Mouse (Mus musculus) embryonic facial prominence, embryonic 14.5 days (tissue): ENCODE results near the gene Olfr643. TPM values are rescaled to one million over a fixed set of nuclear protein-coding genes. Genes with fewer than 3 reads are reported as not detected.

Experiments used
- ATAC-seq: fragments of 200-750 bp; cut with Nextera tagmentation; 2 replicates; pipeline ENCODE4 v1.8.0; 2017; ENCODE audit warnings: low read depth, moderate number of reproducible peaks, moderate TSS enrichment
- DNase-seq: peaks from one replicate; pipeline ENCODE4 v3.0.0-alpha.2; 2015; ENCODE audit warnings: low spot score
- H3K27ac ChIP-seq: fragments of 300-500 bp; sonication (generic); replicated peaks from 2 replicates; pipeline ENCODE4 v1.5.1; 2014; ENCODE audit warnings: low read depth, mild to moderate bottlenecking, low read length, moderate library complexity
- H3K27me3 ChIP-seq: fragments of 300-500 bp; sonication (generic); replicated peaks from 2 replicates; pipeline ENCODE4 v1.6.1; 2014; ENCODE audit warnings: low read length; ENCODE audit not compliant: control insufficient read depth, insufficient read depth
- H3K36me3 ChIP-seq: fragments of 300-500 bp; sonication (generic); 2 replicates; pipeline ENCODE4 v1.6.1; 2014; ENCODE audit warnings: low read length, mixed read lengths; ENCODE audit not compliant: control insufficient read depth, insufficient read depth
- H3K4me1 ChIP-seq: fragments of 300-500 bp; sonication (generic); 2 replicates; pipeline ENCODE4 v1.6.1; 2014; ENCODE audit warnings: antibody characterized with exemption, low read length; ENCODE audit not compliant: control insufficient read depth, insufficient read depth
- H3K4me2 ChIP-seq: fragments of 300-500 bp; sonication (generic); 2 replicates; pipeline ENCODE4 v1.6.1; 2014; ENCODE audit warnings: low read depth, mild to moderate bottlenecking, low read length, moderate library complexity, mixed read lengths
- H3K4me3 ChIP-seq: fragments of 300-500 bp; sonication (generic); 2 replicates; pipeline ENCODE4 v1.5.1; 2014; ENCODE audit warnings: low read depth, mild to moderate bottlenecking, low read length
- H3K9ac ChIP-seq: fragments of 300-500 bp; sonication (generic); 2 replicates; pipeline ENCODE4 v1.6.1; 2014; ENCODE audit warnings: low read depth, mild to moderate bottlenecking, low read length, moderate library complexity, mixed read lengths
- H3K9me3 ChIP-seq: fragments of 300-500 bp; sonication (generic); 2 replicates; pipeline ENCODE4 v1.6.1; 2016; ENCODE audit warnings: low read length; ENCODE audit not compliant: control insufficient read depth
- WGBS: fragments of 180-500 bp; shearing (Covaris S2); extraction: QIAGEN DNeasy Blood & Tissue Kit; methylation state at CpG from one replicate; pipeline ENCODE4 v1.1.7; 2014; 5-methylcytosine and 5-hydroxymethylcytosine counted together
- polyA plus RNA-seq: library from polyadenylated mRNA; unstranded; fragments of >200 nt; fragmentation: Nextera tagmentation; extraction: Ambion mirVana; gene quantifications from 2 replicates; pipeline ENCODE4 v1.2.1, GENCODE M21; 2014

Gene Olfr643
- polyA plus RNA-seq, 1 experiment from 2014 or later: not detected

DNA sequence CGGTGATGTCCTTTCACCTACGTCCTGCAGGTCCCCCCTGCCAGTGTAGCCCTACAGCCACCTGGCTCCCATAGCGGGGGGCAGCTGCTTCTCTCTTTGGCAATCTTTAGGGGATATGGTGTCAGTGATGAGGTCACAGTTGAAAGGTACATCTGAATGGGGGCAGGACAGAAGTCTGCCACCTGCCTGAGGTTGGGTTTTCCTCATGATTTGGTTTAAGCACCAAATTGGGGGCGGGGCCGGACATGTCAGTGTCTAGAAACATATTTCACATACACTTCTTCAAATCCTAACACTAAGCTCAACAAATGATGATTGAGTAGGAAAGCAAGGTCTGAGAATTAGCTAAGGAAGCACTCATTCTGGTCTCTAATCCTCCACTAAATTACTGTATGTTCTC, 7.5 kb downstream of the Olfr643 start, which contains the start of gene Ubqln5:
Gene Ubqln5, minus strand, starts transcription at position 101 of the 400 bp plus-strand sequence.
- Histone ChIP-seq H3K9ac (no peak within 1 kb of the TSS), H3K27me3 (no peaks in the 10 kb centered on the region), H3K4me1 (no peaks in the 10 kb centered on the region), H3K9me3 (no peaks in the 10 kb centered on the region), H3K36me3 (no peaks in the 10 kb centered on the region), H3K4me2 (no peak within 1 kb of the TSS), H3K4me3 (no peak within 1 kb of the TSS), H3K27ac (no peak within 1 kb of the TSS)
- ATAC-seq (no peak), DNase-seq (no peak)
- 91% methylated on average over 5 of the region's 5 CpGs for WGBS

DNA sequence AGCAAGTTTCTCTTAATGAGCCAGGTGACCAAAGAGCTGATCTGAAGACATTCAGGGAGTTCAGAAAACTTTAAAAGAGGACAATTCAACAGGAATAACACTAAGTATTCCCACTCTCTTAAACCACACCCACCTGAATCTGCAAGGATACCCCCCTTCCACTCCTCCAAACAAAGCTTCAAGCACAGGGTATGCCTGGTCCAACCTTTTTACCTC, 32.5 kb downstream of the Olfr643 start, which contains the start of gene Olfr646:
Gene Olfr646, plus strand, starts transcription at position 117 of the 216 bp plus-strand sequence.
- H3K36me3 ChIP-seq: no peaks in the 10 kb centered on the region
- no peaks in the 10 kb centered on the region for H3K27me3 ChIP-seq
- ATAC-seq (no peak), DNase-seq (no peak)
- H3K4me2 ChIP-seq: no peak within 1 kb of the TSS
- no peaks in the 10 kb centered on the region for H3K9me3 ChIP-seq
- H3K27ac ChIP-seq: no peak within 1 kb of the TSS
- no peak within 1 kb of the TSS for H3K9ac ChIP-seq
- no peaks in the 10 kb centered on the region for H3K4me1 ChIP-seq
- H3K4me3 ChIP-seq: no peak within 1 kb of the TSS

DNA sequence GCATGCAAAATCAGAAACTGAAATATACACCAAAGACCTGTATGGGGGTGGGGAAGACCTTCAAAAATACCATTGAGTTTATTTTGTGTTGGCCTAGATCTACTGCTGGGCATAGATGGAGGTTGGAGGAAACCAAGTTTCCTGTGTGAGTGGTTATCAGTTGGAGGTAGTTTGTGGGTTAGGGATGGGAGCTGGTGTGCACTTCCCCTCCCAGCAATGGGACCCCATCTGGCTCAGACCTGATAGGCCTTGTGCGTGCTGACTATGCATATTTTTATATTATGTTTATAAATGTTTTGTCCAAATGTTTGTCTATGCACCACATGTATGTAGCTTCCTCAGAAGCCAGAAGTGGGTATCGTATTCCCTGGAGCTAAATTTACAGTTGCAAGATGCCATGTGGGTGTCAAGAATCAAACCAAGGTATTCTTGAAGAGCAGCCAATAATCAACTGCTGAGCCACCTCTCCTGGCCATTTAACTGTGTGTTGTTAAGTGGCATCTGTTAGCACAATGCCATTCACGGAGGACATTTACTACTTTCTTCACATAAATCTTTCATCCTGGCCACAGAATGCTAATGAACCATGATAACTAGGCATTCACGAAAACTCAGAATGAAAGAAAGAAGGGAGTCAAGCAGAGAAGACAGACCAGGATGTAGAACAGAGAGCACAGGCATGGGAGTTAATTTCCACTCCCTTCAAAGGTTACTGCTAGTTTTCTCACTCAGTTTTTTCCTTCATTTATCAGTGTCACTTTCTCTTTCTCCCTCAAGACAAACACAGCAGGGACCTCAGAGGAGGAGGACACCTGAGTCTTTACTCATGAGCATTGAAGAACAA, 33.1 kb downstream of the Olfr643 start:
- ATAC-seq (no peak), DNase-seq (no peak)
- no peak overlapping the region for H3K27ac ChIP-seq
- no peaks in the 10 kb centered on the region for H3K9me3 ChIP-seq
- H3K4me3 ChIP-seq: no peak overlapping the region
- H3K9ac ChIP-seq: no peak overlapping the region
- WGBS: 75% methylated on average over 4 of the region's 4 CpGs
- no peaks in the 10 kb centered on the region for H3K27me3 ChIP-seq
- H3K4me1 ChIP-seq: no peaks in the 10 kb centered on the region
- no peak overlapping the region for H3K4me2 ChIP-seq
- H3K36me3 ChIP-seq: no peaks in the 10 kb centered on the region

DNA sequence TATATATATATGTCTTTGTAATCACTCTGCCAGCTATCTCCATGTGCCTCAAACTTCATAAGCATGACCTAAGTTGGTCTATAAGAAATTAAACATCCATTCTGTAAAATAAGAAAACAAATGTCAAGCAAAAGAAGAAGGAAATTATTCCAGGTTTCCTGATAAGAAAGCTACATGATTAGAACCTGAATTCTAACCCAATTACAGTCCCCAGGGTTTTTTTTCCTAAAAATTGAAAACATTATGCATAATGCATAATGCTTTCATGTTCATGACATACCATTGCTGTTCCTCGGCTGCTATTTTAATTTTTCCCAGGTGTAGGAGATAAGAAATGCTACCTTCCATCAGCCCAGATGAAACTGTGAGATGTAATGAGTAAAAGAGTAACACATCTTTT, 51.8 kb downstream of the Olfr643 start, which contains the start of gene Olfr645:
Gene Olfr645, minus strand, starts transcription at position 101 of the 400 bp plus-strand sequence.
- DNase-seq (no peak), ATAC-seq (no peak)
- no peaks in the 10 kb centered on the region for H3K27me3 ChIP-seq
- no peaks in the 10 kb centered on the region for H3K9me3 ChIP-seq
- no peak within 1 kb of the TSS for H3K9ac ChIP-seq
- H3K27ac ChIP-seq: no peak within 1 kb of the TSS
- no peak within 1 kb of the TSS for H3K4me2 ChIP-seq
- no peaks in the 10 kb centered on the region for H3K36me3 ChIP-seq
- WGBS: 51% methylated on average over 1 of the region's 1 CpGs
- H3K4me1 ChIP-seq: no peaks in the 10 kb centered on the region
- H3K4me3 ChIP-seq: no peak within 1 kb of the TSS

GRCm38 (mm10) chr7:104071769-104072168, 65.4 kb downstream of the Olfr643 start, which contains the start of gene Olfr644:
Olfr644 (minus strand) TSS chr7:104071869.
- no peak within 1 kb of the TSS for H3K4me3 ChIP-seq
- H3K27ac ChIP-seq: no peak within 1 kb of the TSS
- ATAC-seq (no peak), DNase-seq (no peak)
- 65% methylated on average over 2 of the region's 2 CpGs for WGBS
- H3K9ac ChIP-seq: no peak within 1 kb of the TSS
- no peaks in the 10 kb centered on the region for H3K36me3 ChIP-seq
- no peaks in the 10 kb centered on the region for H3K4me1 ChIP-seq
- H3K4me2 ChIP-seq: no peak within 1 kb of the TSS
- H3K9me3 ChIP-seq: peaks cover 6% of the 10 kb centered on the region; the same call in 1 of the 2 replicates
- no peaks in the 10 kb centered on the region for H3K27me3 ChIP-seq

DNA sequence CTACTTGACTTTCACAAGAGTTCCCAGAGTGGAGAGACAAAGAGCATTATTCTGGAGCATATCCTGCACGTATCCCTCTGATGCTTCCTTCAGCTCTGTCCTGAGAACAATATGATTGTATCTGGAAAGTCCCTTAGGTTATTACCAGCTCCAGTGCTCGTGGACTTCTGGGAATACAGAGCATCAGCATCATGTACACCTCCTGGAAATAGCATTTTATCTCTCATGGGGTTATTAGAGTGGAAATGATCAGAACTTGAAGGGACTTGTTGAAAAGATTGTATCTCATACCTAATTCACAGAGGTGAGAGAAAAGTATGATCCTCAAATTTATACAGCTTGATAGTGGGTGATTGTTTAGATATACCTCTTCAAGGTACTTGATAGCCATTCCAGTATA, 75.9 kb downstream of the Olfr643 start, which contains the start of gene 4930516K23Rik:
Gene 4930516K23Rik, minus strand, starts transcription at position 101 of the 400 bp plus-strand sequence.
- H3K4me2 ChIP-seq: no peak within 1 kb of the TSS
- H3K4me1 ChIP-seq: no peaks in the 10 kb centered on the region
- no peak for DNase-seq
- no peak within 1 kb of the TSS for H3K4me3 ChIP-seq
- no peaks in the 10 kb centered on the region for H3K36me3 ChIP-seq
- no peaks in the 10 kb centered on the region for H3K9me3 ChIP-seq
- H3K27ac ChIP-seq: no peak within 1 kb of the TSS
- 56% methylated on average over 2 of the region's 2 CpGs for WGBS
- no peak within 1 kb of the TSS for H3K9ac ChIP-seq
- H3K27me3 ChIP-seq: no peaks in the 10 kb centered on the region
- no peak for ATAC-seq

GRCm38 (mm10) chr7:104059215-104059614, 78.0 kb downstream of the Olfr643 start:
- 88% methylated on average over 1 of the region's 1 CpGs for WGBS
- H3K27me3 ChIP-seq: no peaks in the 10 kb centered on the region
- no peak overlapping the region for H3K27ac ChIP-seq
- no peak overlapping the region for H3K9ac ChIP-seq
- no peak overlapping the region for H3K4me3 ChIP-seq
- ATAC-seq (no peak), DNase-seq (no peak)
- H3K9me3 ChIP-seq: no peaks in the 10 kb centered on the region
- H3K4me1 ChIP-seq: no peaks in the 10 kb centered on the region
- no peaks in the 10 kb centered on the region for H3K36me3 ChIP-seq
- H3K4me2 ChIP-seq: no peak overlapping the region

DNA sequence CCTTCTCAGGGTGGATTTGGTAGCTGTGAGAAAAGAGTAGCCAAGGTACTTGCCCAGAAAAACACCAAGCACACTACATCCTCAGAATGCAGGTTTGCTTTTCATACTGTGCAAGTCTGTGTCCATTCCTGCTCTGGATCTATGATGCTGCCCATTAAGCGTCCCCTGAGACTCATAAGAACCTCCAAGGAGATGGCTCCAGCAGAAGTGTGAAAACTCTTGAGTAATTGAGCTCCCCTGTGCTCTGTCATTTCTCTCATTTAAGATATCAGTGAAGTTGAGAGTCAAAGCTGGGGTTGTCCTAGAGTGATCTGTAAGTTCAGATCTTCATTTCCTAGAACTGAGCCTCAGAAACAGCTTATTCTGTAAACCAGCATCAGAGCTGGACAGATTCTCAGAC, 84.6 kb downstream of the Olfr643 start, which contains the start of gene Olfr642:
Gene Olfr642, minus strand, starts transcription at position 101 of the 400 bp plus-strand sequence.
- ATAC-seq (no peak), DNase-seq (no peak)
- no peak within 1 kb of the TSS for H3K27ac ChIP-seq
- no peaks in the 10 kb centered on the region for H3K4me1 ChIP-seq
- no peak within 1 kb of the TSS for H3K4me2 ChIP-seq
- H3K36me3 ChIP-seq: no peaks in the 10 kb centered on the region
- H3K27me3 ChIP-seq: no peaks in the 10 kb centered on the region
- no peak within 1 kb of the TSS for H3K9ac ChIP-seq
- WGBS: 60% methylated on average over 1 of the region's 1 CpGs
- no peak within 1 kb of the TSS for H3K4me3 ChIP-seq
- H3K9me3 ChIP-seq: no peaks in the 10 kb centered on the region

- WGBS: 91% methylated on average over 4 of the region's 4 CpGs
These were observed 86.5 kb downstream of the Olfr643 start for GRCm38 (mm10) chr7:104050745-104051144.

More at GRCm38 (mm10) chr7:104050745-104051144, 86.5 kb downstream of the Olfr643 start:
- Histone ChIP-seq H3K27ac (no peak overlapping the region), H3K9me3 (no peaks in the 10 kb centered on the region), H3K27me3 (no peaks in the 10 kb centered on the region), H3K4me3 (no peak overlapping the region), H3K4me1 (no peaks in the 10 kb centered on the region), H3K4me2 (no peak overlapping the region), H3K9ac (no peak overlapping the region), H3K36me3 (no peaks in the 10 kb centered on the region)
- ATAC-seq (no peak), DNase-seq (no peak)
